Mouse (Mus musculus): ENCODE results near the gene Ap2a2.
A peak's percentile ranks its signal among the peaks of the same experiment; 100 is the strongest.
"Not testable (repeated sequence)": the region's sequence is repeated elsewhere in the genome, so short reads cannot be mapped to it uniquely, and the experiment has no call there.

Gene Ap2a2

DNA sequence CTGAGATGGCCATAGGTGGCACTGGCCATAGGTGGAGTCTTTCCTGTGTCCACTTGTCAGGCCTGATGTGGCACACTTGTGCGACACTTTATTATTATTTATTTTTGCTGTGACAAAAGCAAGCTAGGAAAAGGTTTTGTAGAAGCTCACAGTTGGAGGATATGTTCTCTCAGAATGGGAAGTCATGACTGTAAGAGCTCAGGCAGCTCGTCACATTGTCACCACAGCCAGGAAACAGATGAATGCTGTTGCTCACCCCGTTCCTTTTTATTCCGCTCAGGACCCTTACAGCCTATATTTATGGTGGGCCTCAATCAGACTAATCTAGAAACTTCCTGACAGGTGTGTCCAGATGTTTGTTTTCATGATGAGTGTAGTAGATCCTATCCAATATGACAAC, 1.5 kb upstream of the Ap2a2 start:
- no peak for DNase-seq

- no peak for DNase-seq
Measured at GRCm38 (mm10) chr7:141562421-141562851, 463 bp downstream of the Ap2a2 start.

GRCm38 (mm10) chr7:141562852-141563427, 967 bp downstream of the Ap2a2 start:
- DNase-seq: peak; percentile 64

GRCm38 (mm10) chr7:141564561-141564960, 2.6 kb downstream of the Ap2a2 start:
- no peak for DNase-seq

GRCm38 (mm10) chr7:141566587-141566986, 4.6 kb downstream of the Ap2a2 start:
- no peak for DNase-seq

GRCm38 (mm10) chr7:141569283-141569803, 7.4 kb downstream of the Ap2a2 start:
- no peak for DNase-seq

- no peak for DNase-seq
Measured at GRCm38 (mm10) chr7:141569916-141570315, 7.9 kb downstream of the Ap2a2 start.

- no peak for DNase-seq
Measured at GRCm38 (mm10) chr7:141570625-141571295, 8.8 kb downstream of the Ap2a2 start.

DNA sequence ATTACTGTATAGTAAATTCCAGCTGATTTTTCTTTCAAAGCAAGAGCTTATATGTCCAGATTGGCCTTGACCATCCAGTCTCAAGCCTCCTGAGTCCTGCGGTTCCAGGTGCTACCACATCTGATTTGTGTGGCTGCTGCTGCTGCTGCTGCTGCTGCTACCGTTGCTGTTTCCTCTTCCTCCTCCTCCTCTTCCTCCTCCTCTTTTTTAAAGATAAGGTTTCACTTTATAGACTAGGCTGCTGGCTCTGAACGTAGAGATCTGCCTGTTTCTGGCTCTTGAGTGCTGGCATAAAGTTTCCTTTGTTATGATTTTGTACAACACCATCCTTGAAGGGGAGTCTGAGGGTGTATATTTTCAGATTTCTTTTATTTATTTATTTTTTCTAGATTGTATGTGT, 12.1 kb downstream of the Ap2a2 start:
- DNase-seq: no peak

DNA sequence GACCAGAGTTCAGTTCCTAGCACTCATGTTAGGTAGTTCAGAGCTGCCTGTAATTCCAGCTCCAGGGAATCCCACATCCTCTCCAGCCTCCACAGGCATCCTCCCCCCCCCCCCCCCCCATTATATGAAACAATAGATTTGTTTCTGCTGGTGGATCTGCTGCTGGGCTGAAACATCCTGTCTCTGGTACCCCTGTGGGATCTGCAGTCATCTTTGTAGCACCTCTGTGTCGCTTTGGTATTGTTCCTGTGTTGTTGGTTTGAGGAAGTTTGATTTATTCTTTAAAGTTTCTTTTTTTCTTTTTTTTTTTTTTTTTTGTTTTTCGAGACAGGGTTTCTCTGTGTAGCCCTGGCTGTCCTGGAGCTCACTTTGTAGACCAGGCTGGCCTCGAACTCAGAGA, 13.5 kb downstream of the Ap2a2 start:
- no peak for DNase-seq

- no peak for DNase-seq
Measured at GRCm38 (mm10) chr7:141577801-141578200, 15.8 kb downstream of the Ap2a2 start.

DNA sequence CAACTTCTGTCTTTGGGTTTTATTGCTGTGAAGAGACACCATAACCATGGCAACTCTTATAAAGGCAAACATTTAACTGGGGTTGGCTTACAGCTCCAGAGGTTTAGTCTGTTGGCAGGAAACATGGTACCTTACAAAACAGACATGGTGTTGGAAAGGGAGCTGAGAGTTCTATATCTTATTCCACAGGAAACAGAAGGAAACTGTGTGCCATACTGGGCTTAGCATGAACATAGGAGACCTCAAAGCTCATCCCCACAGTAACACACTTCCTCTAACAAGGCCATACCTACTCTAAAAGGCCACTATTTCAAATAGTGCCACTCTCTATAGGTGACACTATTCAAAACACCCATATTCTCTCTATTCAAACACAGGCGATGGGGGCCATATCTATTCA, 16.5 kb downstream of the Ap2a2 start:
- DNase-seq: no peak

- no peak for DNase-seq
Measured at GRCm38 (mm10) chr7:141578943-141579342, 17.0 kb downstream of the Ap2a2 start.

DNA sequence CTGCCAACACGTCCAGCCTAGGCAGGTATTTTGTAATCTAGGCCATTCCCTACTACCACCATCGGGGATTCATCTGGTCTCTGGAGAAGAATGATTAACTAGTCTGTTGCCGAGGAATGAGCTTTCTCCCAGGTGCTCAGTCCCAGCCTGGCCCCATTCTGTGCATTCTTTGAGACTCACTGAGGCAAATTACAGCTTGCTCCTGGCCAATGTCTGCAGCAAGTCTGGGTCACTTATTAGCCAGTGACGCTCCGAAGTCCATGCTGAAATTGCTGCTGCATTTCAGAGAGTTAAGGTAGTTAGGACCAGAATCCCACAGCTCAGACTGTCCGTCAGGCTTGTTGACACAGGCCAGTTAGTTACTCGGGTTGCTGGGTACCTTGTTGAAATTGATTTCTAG, 19.4 kb downstream of the Ap2a2 start:
- DNase-seq: no peak

DNA sequence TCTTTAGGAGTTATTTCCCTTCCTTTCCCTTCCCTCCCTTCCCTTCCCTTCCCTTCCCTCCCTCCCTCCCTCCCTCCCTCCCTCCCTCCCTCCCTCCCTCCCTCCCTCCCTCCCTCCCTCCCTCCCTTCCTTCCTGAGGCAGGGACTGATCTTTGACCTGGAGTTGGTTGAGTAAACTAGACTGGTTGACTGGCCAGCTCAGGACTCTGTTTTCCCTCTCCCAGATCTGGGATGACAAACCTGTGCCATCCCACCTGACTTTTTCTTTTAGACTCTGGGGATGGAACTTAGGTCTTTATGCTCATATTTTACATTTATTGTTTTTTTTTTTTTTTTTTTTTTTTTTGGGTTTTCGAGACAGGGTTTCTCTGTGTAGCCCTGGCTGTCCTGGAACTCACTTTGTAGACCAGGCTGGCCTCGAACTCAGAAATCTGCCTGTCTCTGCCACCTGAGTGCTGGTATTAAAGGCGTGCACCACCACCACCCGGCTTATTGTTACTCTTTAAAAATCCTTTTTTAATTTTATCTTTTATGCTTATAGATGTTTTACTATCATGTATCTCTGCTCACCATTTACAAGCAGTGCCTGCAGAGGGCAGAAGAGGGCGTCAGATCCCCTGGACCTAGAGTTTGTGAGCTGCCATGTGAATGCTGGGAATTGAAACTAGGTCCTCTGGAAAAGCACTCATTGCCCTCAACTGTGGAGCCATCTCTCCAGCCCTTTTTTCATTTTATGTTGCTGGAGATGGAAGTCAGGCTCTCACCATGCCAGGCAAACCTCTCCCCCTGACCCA, 22.3 kb downstream of the Ap2a2 start:
- DNase-seq: no peak

DNA sequence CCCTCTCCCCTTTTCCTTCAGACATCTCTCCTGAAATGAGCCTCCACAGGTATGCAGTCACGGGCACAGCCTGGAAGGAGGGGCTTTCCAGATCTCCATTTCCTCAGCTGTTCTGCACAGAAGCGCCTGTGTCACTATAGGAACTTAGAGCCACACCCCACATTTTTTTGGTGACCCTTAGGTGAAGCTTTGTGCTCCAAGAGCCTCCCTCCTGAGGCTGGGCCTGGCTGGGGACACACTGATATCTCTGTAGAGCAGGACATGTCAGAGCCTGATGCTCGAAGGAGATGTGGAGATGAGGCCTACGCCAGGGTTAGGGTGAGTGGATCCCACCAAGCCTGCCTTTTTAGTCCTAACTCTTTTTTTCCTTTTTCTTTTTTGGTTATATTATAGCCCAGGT, 23.3 kb downstream of the Ap2a2 start:
- DNase-seq: peak; percentile 11

DNA sequence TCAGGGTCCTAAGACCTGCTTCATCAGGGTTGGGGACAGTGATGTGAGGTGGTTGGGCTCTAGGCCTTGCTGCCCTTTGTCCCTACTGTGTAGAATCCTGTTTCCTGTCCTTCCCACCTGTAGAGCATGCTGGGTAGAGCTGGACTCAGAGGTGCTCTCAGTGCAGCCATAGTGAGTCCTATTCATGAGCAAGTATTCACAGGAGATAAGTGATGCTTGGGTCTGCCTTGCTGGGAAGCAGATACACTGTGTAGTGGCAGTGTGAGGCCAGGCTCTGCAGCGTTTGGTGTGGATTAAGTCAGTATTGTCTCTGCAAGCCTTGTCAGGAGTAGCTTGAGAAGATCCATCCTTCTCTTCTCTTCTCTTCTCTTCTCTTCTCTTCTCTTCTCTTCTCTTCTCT, 23.9 kb downstream of the Ap2a2 start:
- DNase-seq: no peak

- DNase-seq: no peak
Measured at GRCm38 (mm10) chr7:141588890-141589289, 26.9 kb downstream of the Ap2a2 start.

DNA sequence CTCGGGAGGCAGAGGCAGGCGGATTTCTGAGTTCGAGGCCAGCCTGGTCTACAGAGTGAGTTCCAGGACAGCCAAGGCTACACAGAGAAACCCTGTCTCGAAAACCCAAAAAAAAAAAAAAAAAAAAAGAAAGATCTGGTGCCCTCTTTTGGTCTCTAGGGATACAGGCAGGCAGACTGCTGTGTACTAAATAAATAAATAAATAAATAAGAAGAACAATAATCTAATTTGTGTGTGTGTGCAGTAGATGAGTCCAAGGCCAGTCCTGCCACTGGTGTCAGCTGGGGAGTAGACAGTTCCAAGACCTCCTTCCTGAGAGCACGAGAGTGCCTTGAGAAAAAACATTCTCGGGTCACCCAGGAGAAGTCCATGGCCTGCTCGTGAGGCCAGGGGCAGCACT, 28.3 kb downstream of the Ap2a2 start:
- DNase-seq: not testable (repeated sequence)

DNA sequence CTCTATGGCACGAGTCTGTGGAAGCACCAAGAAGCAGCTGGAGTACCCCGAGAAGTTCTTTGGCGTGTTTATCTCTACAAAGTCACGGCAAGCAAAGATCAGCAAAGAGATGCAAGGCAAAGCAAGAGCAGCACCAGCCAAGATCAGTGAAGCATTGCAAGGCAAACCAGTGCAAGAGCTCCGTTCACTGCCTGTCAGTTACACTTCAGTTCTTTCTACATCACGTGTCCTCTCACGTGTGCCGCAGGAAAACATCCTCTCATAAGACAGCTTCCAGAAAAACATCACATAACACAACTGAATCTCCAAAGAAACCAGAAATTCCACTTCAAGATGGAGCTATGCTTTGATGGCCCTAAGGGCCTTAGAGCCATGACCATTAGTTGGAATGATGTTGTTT, 29.0 kb downstream of the Ap2a2 start:
- DNase-seq: no peak

GRCm38 (mm10) chr7:141592096-141592495, 30.1 kb downstream of the Ap2a2 start:
- no peak for DNase-seq

- DNase-seq: no peak
Measured at GRCm38 (mm10) chr7:141593056-141593455, 31.1 kb downstream of the Ap2a2 start.

- DNase-seq: no peak
Measured at GRCm38 (mm10) chr7:141596971-141597370, 35.0 kb downstream of the Ap2a2 start.

DNA sequence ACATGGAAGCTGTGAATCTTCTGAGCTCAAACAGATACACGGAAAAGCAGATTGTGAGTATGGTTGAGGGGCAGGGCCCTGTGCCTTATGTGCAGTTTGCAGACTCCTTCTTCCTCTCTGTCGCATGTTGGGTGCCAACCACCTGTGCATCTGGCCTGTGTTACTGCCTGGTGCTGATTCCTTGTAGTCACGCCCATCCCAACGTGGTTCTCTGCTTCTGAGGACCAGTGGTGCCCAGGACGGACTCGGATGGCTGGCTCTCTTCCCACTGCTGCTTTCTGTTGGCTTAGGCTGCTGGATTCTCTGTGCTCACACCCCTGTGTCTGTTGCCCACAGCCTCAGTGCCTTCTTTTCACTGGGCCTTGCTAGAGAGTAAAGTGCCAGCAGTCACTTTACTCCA, 35.6 kb downstream of the Ap2a2 start:
- DNase-seq: no peak
